In the genomic region with DNA sequence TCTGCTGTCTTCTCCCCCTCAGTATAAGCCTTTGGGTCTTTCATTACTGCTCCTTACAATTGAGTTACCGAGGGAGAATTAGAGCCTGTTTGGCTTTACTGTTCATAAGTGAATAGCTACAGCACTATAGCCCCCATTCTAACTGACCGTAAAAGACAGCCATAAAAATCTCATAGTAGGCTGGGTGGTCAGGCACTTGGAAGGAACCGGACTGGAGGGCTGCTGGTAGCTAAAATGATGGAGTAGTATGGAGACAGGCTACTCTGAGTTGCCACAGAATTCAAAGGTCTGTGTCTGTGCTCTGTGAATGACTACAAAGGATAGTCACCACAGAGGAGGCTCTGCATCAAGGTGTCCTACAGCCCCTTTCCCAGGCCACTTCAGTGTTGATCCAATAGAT, we compare ENCODE assay signal across 42 mouse cellular contexts. TPM values are rescaled to one million over a fixed set of nuclear protein-coding genes. Genes with fewer than 3 reads are reported as not detected.
"Had no signal": no experiment of that assay in that cellular context is flagged by ENCODE, and none has a peak within 500 bp of the region (broad histone marks: within the 10 kb centered on the region; RNA-seq: fewer than 3 reads in every experiment).

No protein-coding gene starts in this region.

- H3K9ac ChIP-seq: limb, embryonic 12.5 days; limb, embryonic 13.5 days; limb, embryonic 15.5 days; liver, embryonic 12.5 days; liver, embryonic 13.5 days; liver, embryonic 14.5 days; liver, embryonic 15.5 days; liver, postnatal 0 days; lung, embryonic 14.5 days; lung, embryonic 15.5 days; midbrain, embryonic 12.5 days; midbrain, embryonic 13.5 days; midbrain, embryonic 15.5 days; neural tube, embryonic 12.5 days had no signal

- H3K9me3 ChIP-seq: limb, embryonic 10.5 days; limb, embryonic 12.5 days; limb, embryonic 13.5 days; limb, embryonic 15.5 days; liver, embryonic 12.5 days; liver, embryonic 13.5 days; liver, embryonic 15.5 days; lung, embryonic 15.5 days; midbrain, embryonic 12.5 days; midbrain, embryonic 13.5 days; midbrain, embryonic 15.5 days; neural tube, embryonic 12.5 days had no signal

- ATAC-seq: liver, embryonic 12.5 days; liver, postnatal 0 days; lung, postnatal 0 days; midbrain, embryonic 13.5 days; midbrain, embryonic 15.5 days had no signal

- H3K4me3 ChIP-seq: limb, embryonic 10.5 days; limb, embryonic 12.5 days; limb, embryonic 13.5 days; limb, embryonic 15.5 days; liver, embryonic 12.5 days; liver, embryonic 13.5 days; liver, embryonic 15.5 days; lung, embryonic 15.5 days; megakaryocyte, embryonic 14.5 days; midbrain, embryonic 10.5 days; midbrain, embryonic 12.5 days; midbrain, embryonic 13.5 days; midbrain, embryonic 15.5 days; myocyte; neural tube, embryonic 12.5 days had no signal

- H3K4me1 ChIP-seq: limb, embryonic 10.5 days; limb, embryonic 12.5 days; limb, embryonic 13.5 days; limb, embryonic 15.5 days; liver, embryonic 12.5 days; liver, embryonic 13.5 days; liver, embryonic 15.5 days; lung, embryonic 15.5 days; megakaryocyte, embryonic 14.5 days; midbrain, embryonic 10.5 days; midbrain, embryonic 12.5 days; midbrain, embryonic 13.5 days; midbrain, embryonic 15.5 days; neural tube, embryonic 12.5 days had no signal

- DNase-seq: left cerebral cortex, postnatal 4 days; liver; liver, embryonic 13.5 days; liver, postnatal 0 days; lung, adult 18-20 months; lung, adult 2 months; lung, embryonic 14.5 days; lung, postnatal 10 days; lung, postnatal 14 days; lung, postnatal 36 days; lung, postnatal 4 days; midbrain, embryonic 14.5 days had no signal

- H3K4me2 ChIP-seq: limb, embryonic 12.5 days; limb, embryonic 13.5 days; limb, embryonic 15.5 days; liver, embryonic 11.5 days; liver, embryonic 12.5 days; liver, embryonic 13.5 days; liver, embryonic 15.5 days; lung, embryonic 14.5 days; lung, embryonic 15.5 days; midbrain, embryonic 12.5 days; midbrain, embryonic 13.5 days; midbrain, embryonic 15.5 days; neural tube, embryonic 12.5 days had no signal

- H3K27me3 ChIP-seq: limb, embryonic 12.5 days; limb, embryonic 13.5 days; limb, embryonic 15.5 days; liver, embryonic 13.5 days; liver, embryonic 15.5 days; lung, embryonic 15.5 days; midbrain, embryonic 12.5 days; midbrain, embryonic 13.5 days; midbrain, embryonic 15.5 days; neural tube, embryonic 12.5 days had no signal

- H3K36me3 ChIP-seq: limb, embryonic 10.5 days; limb, embryonic 12.5 days; limb, embryonic 13.5 days; limb, embryonic 15.5 days; liver, embryonic 12.5 days; liver, embryonic 13.5 days; liver, embryonic 15.5 days; lung, embryonic 15.5 days; midbrain, embryonic 10.5 days; midbrain, embryonic 12.5 days; midbrain, embryonic 13.5 days; midbrain, embryonic 15.5 days; neural tube, embryonic 12.5 days had no signal

- H3K27ac ChIP-seq: limb, embryonic 10.5 days; limb, embryonic 12.5 days; limb, embryonic 13.5 days; limb, embryonic 15.5 days; liver, embryonic 12.5 days; liver, embryonic 13.5 days; liver, embryonic 14.5 days; liver, embryonic 15.5 days; lung, embryonic 15.5 days; macrophage; midbrain, embryonic 10.5 days; midbrain, embryonic 12.5 days; midbrain, embryonic 13.5 days; midbrain, embryonic 15.5 days; neural tube, embryonic 12.5 days had no signal

RNA-seq across cellular contexts. Expression of a gene that starts 18.8 kb away (rescaled TPM):
- total RNA-seq: left cerebral cortex, adult 8-10 months; left cerebral cortex, postnatal 10 days; left cerebral cortex, postnatal 14 days; left cerebral cortex, postnatal 25 days; left cerebral cortex, postnatal 36 days; left cerebral cortex, postnatal 4 days; liver, adult 2 months; megakaryocyte progenitor cell, adult 5-6 weeks; megakaryocyte, adult 5-6 weeks; megakaryocyte-erythroid progenitor cell, adult 5-6 weeks; midbrain, postnatal 0 days; monocyte, adult 5-6 weeks had no signal
- polyA plus RNA-seq: liver, adult 2 months; lung, postnatal 0 days; macrophage; midbrain, embryonic 14.5 days; midbrain, embryonic 15.5 days; midbrain, postnatal 0 days; myocyte; neural tube, embryonic 11.5 days; neural tube, embryonic 12.5 days had no signal
